Mouse (Mus musculus): ENCODE data around the gene Zfp511. TPM values are rescaled to one million over a fixed set of nuclear protein-coding genes. Genes with fewer than 3 reads are reported as not detected.

Gene Zfp511
- polyA plus RNA-seq (2021; fragmentation: Nextera tagmentation) = 36.5 and 53.0 TPM in 2 replicates
- long read RNA-seq, experiment 1, transcript Zfp511-204 (5 exons, 1,757 nt) = minor isoform, 8 of 46 reads
- long read RNA-seq, experiment 1, transcript Zfp511-201 (6 exons, 1,076 nt) = major isoform, 17 of 46 reads
- long read RNA-seq, experiment 1, partial matches to known transcripts = 7 of 46 reads
- long read RNA-seq, experiment 1, other reads (novel, unspliced or antisense) = 13 of 46 reads
- long read RNA-seq, experiment 2, transcript Zfp511-201 (6 exons, 1,076 nt) = major isoform, 36 of 60 reads
- long read RNA-seq, experiment 2, partial matches to known transcripts = 3 of 60 reads
- long read RNA-seq, experiment 2, other reads (novel, unspliced or antisense) = 21 of 60 reads

GRCm38 (mm10) chr7:140036281-140037170 is at the start of gene Zfp511, which contains the start of gene Tubgcp2:
Gene Zfp511, plus strand, starts transcription at chr7:140036391.
Gene Tubgcp2, minus strand, starts transcription at chr7:140036669.

GRCm38 (mm10) chr7:139992406-139992805 is 43.8 kb upstream of the Zfp511 start, which contains the start of gene Adam8:
Gene Adam8, minus strand, starts transcription at chr7:139992562.

GRCm38 (mm10) chr7:140048361-140049114 is 12.3 kb downstream of the Zfp511 start, which contains the start of gene Msx3:
Gene Msx3, minus strand, starts transcription at chr7:140049089.

GRCm38 (mm10) chr7:140082242-140082678 is 46.1 kb downstream of the Zfp511 start, which contains the start of gene Caly:
Gene Caly, minus strand, starts transcription at chr7:140082548.

Other genes starting within 250 kb of the Zfp511 start
- 37.3 and 53.9 TPM in 2 replicates for gene Adgra1, start 202.2 kb upstream of the Zfp511 start, polyA plus RNA-seq (2021; fragmentation: Nextera tagmentation)
- 14.1 and 22.4 TPM in 2 replicates for gene Kndc1, start 141.7 kb upstream of the Zfp511 start, polyA plus RNA-seq (2021; fragmentation: Nextera tagmentation)
- gene Utf1, start 92.6 kb upstream of the Zfp511 start, polyA plus RNA-seq (2021; fragmentation: Nextera tagmentation) = not detected in 2 replicates
- gene 6430531B16Rik, start 57.6 kb upstream of the Zfp511 start, polyA plus RNA-seq (2021; fragmentation: Nextera tagmentation) = 0.82 and 1.3 TPM in 2 replicates
- 0.46 and 0.47 TPM in 2 replicates for gene Adam8, start 43.8 kb upstream of the Zfp511 start, polyA plus RNA-seq (2021; fragmentation: Nextera tagmentation)
- gene Tubgcp2, start 278 bp downstream of the Zfp511 start, polyA plus RNA-seq (2021; fragmentation: Nextera tagmentation) = 22.3 and 31.9 TPM in 2 replicates
- not detected in 2 replicates for gene Msx3, start 12.7 kb downstream of the Zfp511 start, polyA plus RNA-seq (2021; fragmentation: Nextera tagmentation)
- gene Caly, start 46.2 kb downstream of the Zfp511 start, polyA plus RNA-seq (2021; fragmentation: Nextera tagmentation) = 444 and 556 TPM in 2 replicates
- not detected in 2 replicates for gene Prap1, start 57.0 kb downstream of the Zfp511 start, polyA plus RNA-seq (2021; fragmentation: Nextera tagmentation)
- gene Fuom, start 66.0 kb downstream of the Zfp511 start, polyA plus RNA-seq (2021; fragmentation: Nextera tagmentation) = 114 and 131 TPM in 2 replicates
- 4.3 and 5.1 TPM in 2 replicates for gene Paox, start 79.4 kb downstream of the Zfp511 start, polyA plus RNA-seq (2021; fragmentation: Nextera tagmentation)
- gene Echs1, start 80.1 kb downstream of the Zfp511 start, polyA plus RNA-seq (2021; fragmentation: Nextera tagmentation) = 107 and 129 TPM in 2 replicates
- 35.5 and 55.8 TPM in 2 replicates for gene Mtg1, start 101.2 kb downstream of the Zfp511 start, polyA plus RNA-seq (2021; fragmentation: Nextera tagmentation)
- gene Sprn, start 118.5 kb downstream of the Zfp511 start, polyA plus RNA-seq (2021; fragmentation: Nextera tagmentation) = 53.6 and 65.3 TPM in 2 replicates
- not detected in 2 replicates for gene Olfr522, start 128.4 kb downstream of the Zfp511 start, polyA plus RNA-seq (2021; fragmentation: Nextera tagmentation)
- gene Olfr523, start 136.8 kb downstream of the Zfp511 start, polyA plus RNA-seq (2021; fragmentation: Nextera tagmentation) = not detected in 2 replicates
- gene Olfr524, start 169.6 kb downstream of the Zfp511 start, polyA plus RNA-seq (2021; fragmentation: Nextera tagmentation) = not detected in 2 replicates
- gene Cd163l1, start 181.9 kb downstream of the Zfp511 start, polyA plus RNA-seq (2021; fragmentation: Nextera tagmentation) = not detected in 2 replicates
- not detected in 2 replicates for gene 5830411N06Rik, start 210.9 kb downstream of the Zfp511 start, polyA plus RNA-seq (2021; fragmentation: Nextera tagmentation)

Data from left cerebral cortex, adult 6 months (tissue).